Mouse (Mus musculus): ENCODE measurements around the gene Olfr160. TPM values are rescaled to one million over a fixed set of nuclear protein-coding genes. Genes with fewer than 3 reads are reported as not detected.

Olfr160 gene
- total RNA-seq, 2 experiments from 2014 or later: not detected

Other genes starting within 250 kb of the Olfr160 start
- 10 to 100 TPM; 10.5 to 11.3 TPM for gene Msantd2, start 226.9 kb downstream of the Olfr160 start, total RNA-seq (2021)
- gene Esam, start 188.2 kb downstream of the Olfr160 start, total RNA-seq (2021): 100 to 1,000 TPM; 112 to 121 TPM
- 10 to 100 TPM in 1 of 2 experiments, 1 to 10 TPM in 1; 7.9 to 11.3 TPM for gene Vsig2, start 177.0 kb downstream of the Olfr160 start, total RNA-seq (2021)
- gene Nrgn, start 163.3 kb downstream of the Olfr160 start, total RNA-seq (2021): 1 to 10 TPM; 2.4 to 3.9 TPM
- gene Siae, start 160.6 kb downstream of the Olfr160 start, total RNA-seq (2021): 1 to 10 TPM; 7.8 to 9.1 TPM
- gene Spa17, start 102.5 kb downstream of the Olfr160 start, total RNA-seq (2021): 1 to 10 TPM; 2.1 to 2.9 TPM
- gene Tbrg1, start 58.9 kb downstream of the Olfr160 start, total RNA-seq (2021): 10 to 100 TPM; 38.8 to 41.3 TPM
- not detected for gene Panx3, start 47.0 kb downstream of the Olfr160 start, total RNA-seq (2021)
- not detected for gene Olfr874, start 28.9 kb upstream of the Olfr160 start, total RNA-seq (2021)
- gene Olfr875, start 55.6 kb upstream of the Olfr160 start, total RNA-seq (2021): not detected
- gene Olfr876, start 86.8 kb upstream of the Olfr160 start, total RNA-seq (2021): not detected
- gene Olfr877, start 138.0 kb upstream of the Olfr160 start, total RNA-seq (2021): not detected
- not detected for gene Olfr145, start 180.5 kb upstream of the Olfr160 start, total RNA-seq (2021)
- not detected for gene Olfr878, start 201.6 kb upstream of the Olfr160 start, total RNA-seq (2021)